Mouse (Mus musculus): ENCODE results near the gene Pdcd7. TPM values are rescaled to one million over a fixed set of nuclear protein-coding genes. Genes with fewer than 3 reads are reported as not detected.

Pdcd7 gene
- polyA plus RNA-seq, 1 experiment, result 10.4 TPM

GRCm38 (mm10) chr9:65356561-65356960 is 10.7 kb downstream of the Pdcd7 start:
- Histone ChIP-seq H3K4me3 (ENCODE audit: control insufficient read depth, low read depth, low read length) (no peak overlapping the region), H3K27ac (ENCODE audit: control insufficient read depth, insufficient read depth, low read depth, low read length) (no peak overlapping the region), H3K36me3 (ENCODE audit: control insufficient read depth, insufficient read depth, low read length) (peaks cover 5% of the 10 kb centered on the region), H3K4me1 (ENCODE audit: control insufficient read depth, insufficient read depth, low read length) (no peaks in the 10 kb centered on the region), H3K27me3 (ENCODE audit: control insufficient read depth, insufficient read depth, low read length) (no peaks in the 10 kb centered on the region)
- TF ChIP-seq CTCF (IDR thresholded peaks at IDR 0.05; ENCODE audit: control insufficient read depth, insufficient read depth, insufficient replicate concordance, low read depth, low read length), result no peak
- no peak for TF ChIP-seq POLR2A (IDR thresholded peaks at IDR 0.05; ENCODE audit: control insufficient read depth, low read depth, low read length)

GRCm38 (mm10) chr9:65356971-65357370 is 11.1 kb downstream of the Pdcd7 start:
- Histone ChIP-seq H3K4me3 (ENCODE audit: control insufficient read depth, low read depth, low read length) (no peak overlapping the region), H3K4me1 (ENCODE audit: control insufficient read depth, insufficient read depth, low read length) (no peaks in the 10 kb centered on the region), H3K27ac (ENCODE audit: control insufficient read depth, insufficient read depth, low read depth, low read length) (no peak overlapping the region), H3K27me3 (ENCODE audit: control insufficient read depth, insufficient read depth, low read length) (no peaks in the 10 kb centered on the region), H3K36me3 (ENCODE audit: control insufficient read depth, insufficient read depth, low read length) (peaks cover 5% of the 10 kb centered on the region)
- TF ChIP-seq POLR2A (IDR thresholded peaks at IDR 0.05; ENCODE audit: control insufficient read depth, low read depth, low read length) (no peak), CTCF (IDR thresholded peaks at IDR 0.05; ENCODE audit: control insufficient read depth, insufficient read depth, insufficient replicate concordance, low read depth, low read length) (no peak)

GRCm38 (mm10) chr9:65358956-65359480 is 13.1 kb downstream of the Pdcd7 start:
- peaks cover 5% of the 10 kb centered on the region for H3K36me3 ChIP-seq (ENCODE audit: control insufficient read depth, insufficient read depth, low read length)

GRCm38 (mm10) chr9:65360641-65361448 is 14.9 kb downstream of the Pdcd7 start, which contains the start of gene Ubap1l:
Ubap1l (plus strand) TSS chr9:65361041.
- Histone ChIP-seq H3K27me3 (ENCODE audit: control insufficient read depth, insufficient read depth, low read length) (no peaks in the 10 kb centered on the region), H3K4me1 (ENCODE audit: control insufficient read depth, insufficient read depth, low read length) (no peaks in the 10 kb centered on the region), H3K4me3 (ENCODE audit: control insufficient read depth, low read depth, low read length) (no peak within 1 kb of the TSS), H3K27ac (ENCODE audit: control insufficient read depth, insufficient read depth, low read depth, low read length) (no peak within 1 kb of the TSS), H3K36me3 (ENCODE audit: control insufficient read depth, insufficient read depth, low read length) (peaks cover 3% of the 10 kb centered on the region)
- TF ChIP-seq CTCF (IDR thresholded peaks at IDR 0.05; ENCODE audit: control insufficient read depth, insufficient read depth, insufficient replicate concordance, low read depth, low read length), result no peak
- TF ChIP-seq POLR2A (IDR thresholded peaks at IDR 0.05; ENCODE audit: control insufficient read depth, low read depth, low read length), result no peak

More at GRCm38 (mm10) chr9:65358956-65359480, 13.1 kb downstream of the Pdcd7 start:
- Histone ChIP-seq H3K4me3 (ENCODE audit: control insufficient read depth, low read depth, low read length) (no peak overlapping the region), H3K4me1 (ENCODE audit: control insufficient read depth, insufficient read depth, low read length) (no peaks in the 10 kb centered on the region), H3K27me3 (ENCODE audit: control insufficient read depth, insufficient read depth, low read length) (no peaks in the 10 kb centered on the region), H3K27ac (ENCODE audit: control insufficient read depth, insufficient read depth, low read depth, low read length) (no peak overlapping the region)
- TF ChIP-seq CTCF (IDR thresholded peaks at IDR 0.05; ENCODE audit: control insufficient read depth, insufficient read depth, insufficient replicate concordance, low read depth, low read length), result no peak
- no peak for TF ChIP-seq POLR2A (IDR thresholded peaks at IDR 0.05; ENCODE audit: control insufficient read depth, low read depth, low read length)

GRCm38 (mm10) chr9:65363684-65364083 is 17.8 kb downstream of the Pdcd7 start:
- TF ChIP-seq CTCF (IDR thresholded peaks at IDR 0.05; ENCODE audit: control insufficient read depth, insufficient read depth, insufficient replicate concordance, low read depth, low read length) (no peak), POLR2A (IDR thresholded peaks at IDR 0.05; ENCODE audit: control insufficient read depth, low read depth, low read length) (no peak)
- Histone ChIP-seq H3K27ac (ENCODE audit: control insufficient read depth, insufficient read depth, low read depth, low read length) (no peak overlapping the region), H3K36me3 (ENCODE audit: control insufficient read depth, insufficient read depth, low read length) (peaks cover 1% of the 10 kb centered on the region)

GRCm38 (mm10) chr9:65365721-65366120 is 19.8 kb downstream of the Pdcd7 start:
- no peak overlapping the region for H3K4me3 ChIP-seq (ENCODE audit: control insufficient read depth, low read depth, low read length)
- H3K27ac ChIP-seq (ENCODE audit: control insufficient read depth, insufficient read depth, low read depth, low read length), result no peak overlapping the region
- H3K4me1 ChIP-seq (ENCODE audit: control insufficient read depth, insufficient read depth, low read length), result no peaks in the 10 kb centered on the region
- no peaks in the 10 kb centered on the region for H3K27me3 ChIP-seq (ENCODE audit: control insufficient read depth, insufficient read depth, low read length)
- H3K36me3 ChIP-seq (ENCODE audit: control insufficient read depth, insufficient read depth, low read length), result no peaks in the 10 kb centered on the region
- TF ChIP-seq CTCF (IDR thresholded peaks at IDR 0.05; ENCODE audit: control insufficient read depth, insufficient read depth, insufficient replicate concordance, low read depth, low read length) (no peak), POLR2A (IDR thresholded peaks at IDR 0.05; ENCODE audit: control insufficient read depth, low read depth, low read length) (no peak)

More at GRCm38 (mm10) chr9:65363684-65364083, 17.8 kb downstream of the Pdcd7 start:
- Histone ChIP-seq H3K4me1 (ENCODE audit: control insufficient read depth, insufficient read depth, low read length) (no peaks in the 10 kb centered on the region), H3K4me3 (ENCODE audit: control insufficient read depth, low read depth, low read length) (no peak overlapping the region), H3K27me3 (ENCODE audit: control insufficient read depth, insufficient read depth, low read length) (no peaks in the 10 kb centered on the region)

GRCm38 (mm10) chr9:65371756-65372155 is 25.9 kb downstream of the Pdcd7 start:
- TF ChIP-seq POLR2A (IDR thresholded peaks at IDR 0.05; ENCODE audit: control insufficient read depth, low read depth, low read length) (no peak), CTCF (IDR thresholded peaks at IDR 0.05; ENCODE audit: control insufficient read depth, insufficient read depth, insufficient replicate concordance, low read depth, low read length) (no peak)
- Histone ChIP-seq H3K27ac (ENCODE audit: control insufficient read depth, insufficient read depth, low read depth, low read length) (no peak overlapping the region), H3K36me3 (ENCODE audit: control insufficient read depth, insufficient read depth, low read length) (no peaks in the 10 kb centered on the region), H3K4me1 (ENCODE audit: control insufficient read depth, insufficient read depth, low read length) (peaks cover 7% of the 10 kb centered on the region), H3K27me3 (ENCODE audit: control insufficient read depth, insufficient read depth, low read length) (no peaks in the 10 kb centered on the region), H3K4me3 (ENCODE audit: control insufficient read depth, low read depth, low read length) (peak overlapping the region; percentile 51)
